In the genomic region with DNA sequence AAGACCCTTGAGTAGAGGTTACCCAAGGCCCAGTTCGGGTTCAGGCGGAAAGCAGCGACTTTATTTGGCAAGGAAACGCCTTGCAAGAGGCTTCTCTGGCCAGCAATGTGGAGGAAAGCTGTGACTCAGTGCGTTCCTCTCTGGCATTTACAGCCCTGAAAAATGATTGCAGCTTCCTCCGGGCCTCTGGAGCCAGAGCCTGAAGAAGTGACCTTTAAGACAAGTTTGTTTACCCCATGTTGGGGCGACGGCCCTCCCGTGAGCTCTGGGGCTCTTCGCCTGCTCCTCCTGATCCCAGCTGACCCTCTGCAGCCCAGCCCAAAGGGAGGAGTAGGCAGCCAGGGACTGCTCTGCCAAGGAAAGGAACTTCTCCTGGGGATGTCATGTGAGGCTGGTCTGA, we compare ENCODE assay signal across 12 mouse cellular contexts.
DNase-seq lines count a peak whose midpoint lies in the region; ATAC-seq and TF ChIP-seq lines count a peak whose summit lies in the region.
"Had no signal": no experiment of that assay in that cellular context is flagged by ENCODE, and none has a peak within 500 bp of the region (broad histone marks: within the 10 kb centered on the region; RNA-seq: fewer than 3 reads in every experiment).

No protein-coding gene starts in this region.

- no peaks in the 10 kb centered on the region for H3K36me3 ChIP-seq in kidney, embryonic 15.5 days
- H3K36me3 ChIP-seq: forebrain, embryonic 15.5 days had no signal

- no peak overlapping the region for H3K9ac ChIP-seq in kidney, embryonic 15.5 days
- H3K9ac ChIP-seq: forebrain, embryonic 15.5 days had no signal

- 13% methylated on average over 10 of the region's 10 CpGs for WGBS in kidney, embryonic 15.5 days

- TF ChIP-seq CTCF in embryonic fibroblast, embryonic 13.5 days (IDR thresholded peaks at IDR 0.05; ENCODE audit: borderline replicate concordance, insufficient read depth, low read length) = no peak

- DNase-seq in adrenal gland, adult (ENCODE audit: inconsistent age in 2 of 2, low spot score in 1 of 2) = peak; percentile 74 to 86
- no peak for DNase-seq in adrenal gland, postnatal 4 days (ENCODE audit: low spot score in 2 of 2)
- DNase-seq in lung, postnatal 4 days = peak; percentile 52 to 70
- DNase-seq in ovary, postnatal 14 days (ENCODE audit: low spot score) = no peak
- DNase-seq in right cerebral cortex, postnatal 25 days = no peak
- no peak for DNase-seq in B cell, adult 2 months
- DNase-seq: thymus, postnatal 25 days had no signal

- H3K9me3 ChIP-seq in kidney, embryonic 15.5 days (replicated peaks) = no peaks in the 10 kb centered on the region
- H3K9me3 ChIP-seq: forebrain, embryonic 15.5 days had no signal

- H3K4me1 ChIP-seq in embryonic fibroblast, embryonic 13.5 days (ENCODE audit: control insufficient read depth, insufficient read depth, low read length) = peaks cover 8% of the 10 kb centered on the region
- H3K4me1 ChIP-seq in kidney, embryonic 15.5 days = peaks cover 33% of the 10 kb centered on the region
- H3K4me1 ChIP-seq: forebrain, embryonic 15.5 days had no signal

- H3K4me3 ChIP-seq in embryonic fibroblast, embryonic 13.5 days (ENCODE audit: insufficient read depth, low read length) = no peak overlapping the region
- no peak overlapping the region for H3K4me3 ChIP-seq in kidney, embryonic 15.5 days (replicated peaks)
- H3K4me3 ChIP-seq: forebrain, embryonic 15.5 days had no signal

- peak overlapping the region; percentile 76 for H3K27ac ChIP-seq in embryonic fibroblast, embryonic 13.5 days (ENCODE audit: insufficient read depth, low read length)
- peak overlapping the region; percentile 59 for H3K27ac ChIP-seq in kidney, embryonic 15.5 days
- H3K27ac ChIP-seq: forebrain, embryonic 15.5 days; macrophage had no signal

- H3K4me2 ChIP-seq in kidney, embryonic 15.5 days = no peak overlapping the region
- H3K4me2 ChIP-seq: forebrain, embryonic 15.5 days had no signal

- no peak for TF ChIP-seq POLR2A in embryonic fibroblast, embryonic 13.5 days (IDR thresholded peaks at IDR 0.05; ENCODE audit: low read depth, low read length)

- ATAC-seq in kidney, embryonic 15.5 days (replicated peaks; ENCODE audit: low FRiP score) = no peak
- ATAC-seq: forebrain, embryonic 15.5 days; hindbrain, embryonic 16.5 days had no signal

- H3K27me3 ChIP-seq in kidney, embryonic 15.5 days = peaks cover 86% of the 10 kb centered on the region
- H3K27me3 ChIP-seq: forebrain, embryonic 15.5 days had no signal

Comparison
In these comparisons a context has a peak if more than half of its experiments do, and no peak if none do; other contexts are left out.
1. DNase-seq: peak in adrenal gland, adult (2 of 2) and lung, postnatal 4 days (2 of 2); none in adrenal gland, postnatal 4 days (0 of 2), ovary, postnatal 14 days (single experiment), right cerebral cortex, postnatal 25 days (single experiment) and B cell, adult 2 months (0 of 2).